In the genomic region with DNA sequence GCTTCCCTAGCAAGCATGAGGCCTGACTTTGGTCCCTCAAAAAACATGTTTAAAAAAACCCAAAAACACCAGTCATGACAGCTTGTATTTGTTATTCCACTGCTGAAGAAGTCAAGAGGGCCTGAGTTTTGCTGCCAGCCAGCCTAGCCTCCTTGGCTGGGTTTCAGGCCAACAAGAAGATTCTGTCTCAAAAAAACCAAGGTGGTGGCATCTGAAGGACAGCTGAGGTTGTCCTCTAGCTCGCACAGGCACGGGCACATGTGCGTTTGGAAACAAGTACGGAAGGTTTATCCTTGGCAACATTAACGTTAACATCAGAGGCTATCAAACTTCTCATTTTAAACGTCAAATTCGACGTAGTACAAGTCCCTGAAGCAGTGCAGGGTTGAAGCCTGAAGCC, we compare ENCODE assay signal across 11 mouse cellular contexts. TPM values are rescaled to one million over a fixed set of nuclear protein-coding genes. Genes with fewer than 3 reads are reported as not detected.
DNase-seq lines count a peak whose midpoint lies in the region; ATAC-seq lines count a peak whose summit lies in the region.
"Had no signal": no experiment of that assay in that cellular context is flagged by ENCODE, and none has a peak within 500 bp of the region (broad histone marks: within the 10 kb centered on the region; RNA-seq: fewer than 3 reads in every experiment).

No protein-coding gene starts in this region.

- no peaks in the 10 kb centered on the region for H3K36me3 ChIP-seq in heart, embryonic 10.5 days
- H3K36me3 ChIP-seq in embryonic facial prominence, embryonic 14.5 days (ENCODE audit: control insufficient read depth, insufficient read depth, low read length): no peaks in the 10 kb centered on the region
- H3K36me3 ChIP-seq: liver, embryonic 15.5 days had no signal

- no peaks in the 10 kb centered on the region for H3K9me3 ChIP-seq in heart, embryonic 10.5 days
- H3K9me3 ChIP-seq in embryonic facial prominence, embryonic 14.5 days (ENCODE audit: control insufficient read depth, low read length): no peaks in the 10 kb centered on the region
- H3K9me3 ChIP-seq: liver, embryonic 15.5 days had no signal

- DNase-seq in heart, embryonic 10.5 days (ENCODE audit: low spot score): no peak
- DNase-seq in heart, postnatal 4 days: no peak
- DNase-seq in A20 (ENCODE audit: low read depth, low spot score): peak; percentile 14
- no peak for DNase-seq in embryonic facial prominence, embryonic 14.5 days (ENCODE audit: low spot score)
- DNase-seq in lung, postnatal 10 days: peak; percentile 55
- no peak for DNase-seq in natural killer cell, adult 2 months (ENCODE audit: low spot score in 2 of 2)
- no peak for DNase-seq in urinary bladder, postnatal 4 days (ENCODE audit: low spot score in 2 of 2)
- no peak for DNase-seq in ovary, postnatal 14 days (ENCODE audit: low spot score)
- DNase-seq: gastrocnemius, postnatal 36 days had no signal

- 43% methylated on average over 8 of the region's 8 CpGs for WGBS in heart, embryonic 10.5 days
- WGBS in embryonic facial prominence, embryonic 14.5 days: 34% methylated on average over 8 of the region's 8 CpGs

- H3K27ac ChIP-seq in heart, embryonic 10.5 days: no peak overlapping the region
- 0 out of 2 replicates have a peak overlapping the region, but pooled peaks have one; percentile 10 for H3K27ac ChIP-seq in embryonic facial prominence, embryonic 14.5 days (replicated peaks; ENCODE audit: low read depth, low read length)
- H3K27ac ChIP-seq: liver, embryonic 15.5 days had no signal

- ATAC-seq in embryonic facial prominence, embryonic 14.5 days (ENCODE audit: low read depth): no peak

- 0 out of 2 replicates have a peak overlapping the region, but pooled peaks have one; percentile 59 for H3K4me3 ChIP-seq in heart, embryonic 10.5 days
- H3K4me3 ChIP-seq in embryonic facial prominence, embryonic 14.5 days (ENCODE audit: low read depth, low read length): no peak overlapping the region

- H3K4me2 ChIP-seq in embryonic facial prominence, embryonic 14.5 days (ENCODE audit: low read depth, low read length): peak overlapping the region; percentile 79; the same call in 1 of the 2 replicates

- H3K9ac ChIP-seq in embryonic facial prominence, embryonic 14.5 days (ENCODE audit: low read depth, low read length): no peak overlapping the region

- H3K4me1 ChIP-seq in heart, embryonic 10.5 days: peaks cover 7% of the 10 kb centered on the region; the same call in 1 of the 2 replicates
- peaks cover 11% of the 10 kb centered on the region; the same call in 1 of the 2 replicates for H3K4me1 ChIP-seq in embryonic facial prominence, embryonic 14.5 days (ENCODE audit: control insufficient read depth, insufficient read depth, low read length)

- H3K27me3 ChIP-seq in heart, embryonic 10.5 days (ENCODE audit: insufficient read depth, poor library complexity, severe bottlenecking): no peaks in the 10 kb centered on the region
- no peaks in the 10 kb centered on the region for H3K27me3 ChIP-seq in embryonic facial prominence, embryonic 14.5 days (replicated peaks; ENCODE audit: control insufficient read depth, insufficient read depth, low read length)

RNA-seq across cellular contexts. Expression of a gene that starts 53.7 kb away (rescaled TPM):
- 0.14 and 0.25 TPM in 2 replicates for polyA plus RNA-seq in heart, embryonic 10.5 days (2016; fragmentation: Nextera tagmentation; extraction: Ambion mirVana)
- not detected for total RNA-seq in heart, postnatal 4 days (2021)
- 0.50 and 0.60 TPM in 2 replicates for polyA plus RNA-seq in embryonic facial prominence, embryonic 14.5 days (2014; fragmentation: Nextera tagmentation; extraction: Ambion mirVana)
- total RNA-seq: gastrocnemius, postnatal 36 days had no signal
- polyA plus RNA-seq: cortical plate, adult 2 months had no signal

Comparison
In these comparisons a context has a peak if more than half of its experiments do, and no peak if none do; other contexts are left out.
1. DNase-seq: peak in A20 (single experiment) and lung, postnatal 10 days (single experiment); none in heart, embryonic 10.5 days (single experiment), heart, postnatal 4 days (single experiment), embryonic facial prominence, embryonic 14.5 days (single experiment), natural killer cell, adult 2 months (0 of 2), urinary bladder, postnatal 4 days (0 of 2) and ovary, postnatal 14 days (single experiment).